Mouse (Mus musculus) cortical plate, adult 2 months (tissue): ENCODE data around the gene Hist1h3d.
A peak's percentile ranks its signal among the peaks of the same experiment; 100 is the strongest.

Source experiments
- CTCF ChIP-seq: fragments of 200-500 bp; IDR thresholded peaks from 2 replicates; pipeline ENCODE4 v1.5.1; 2011; ENCODE audit warnings: mild to moderate bottlenecking, control low read depth, low read length; ENCODE audit not compliant: insufficient read depth; ENCODE audit errors: extremely low read depth
- POLR2A ChIP-seq: fragments of 200-500 bp; IDR thresholded peaks from 2 replicates; pipeline ENCODE4 v1.6.1; 2011; ENCODE audit warnings: mild to moderate bottlenecking, low read length, control low read depth; ENCODE audit not compliant: insufficient read depth; ENCODE audit errors: extremely low read depth

DNA sequence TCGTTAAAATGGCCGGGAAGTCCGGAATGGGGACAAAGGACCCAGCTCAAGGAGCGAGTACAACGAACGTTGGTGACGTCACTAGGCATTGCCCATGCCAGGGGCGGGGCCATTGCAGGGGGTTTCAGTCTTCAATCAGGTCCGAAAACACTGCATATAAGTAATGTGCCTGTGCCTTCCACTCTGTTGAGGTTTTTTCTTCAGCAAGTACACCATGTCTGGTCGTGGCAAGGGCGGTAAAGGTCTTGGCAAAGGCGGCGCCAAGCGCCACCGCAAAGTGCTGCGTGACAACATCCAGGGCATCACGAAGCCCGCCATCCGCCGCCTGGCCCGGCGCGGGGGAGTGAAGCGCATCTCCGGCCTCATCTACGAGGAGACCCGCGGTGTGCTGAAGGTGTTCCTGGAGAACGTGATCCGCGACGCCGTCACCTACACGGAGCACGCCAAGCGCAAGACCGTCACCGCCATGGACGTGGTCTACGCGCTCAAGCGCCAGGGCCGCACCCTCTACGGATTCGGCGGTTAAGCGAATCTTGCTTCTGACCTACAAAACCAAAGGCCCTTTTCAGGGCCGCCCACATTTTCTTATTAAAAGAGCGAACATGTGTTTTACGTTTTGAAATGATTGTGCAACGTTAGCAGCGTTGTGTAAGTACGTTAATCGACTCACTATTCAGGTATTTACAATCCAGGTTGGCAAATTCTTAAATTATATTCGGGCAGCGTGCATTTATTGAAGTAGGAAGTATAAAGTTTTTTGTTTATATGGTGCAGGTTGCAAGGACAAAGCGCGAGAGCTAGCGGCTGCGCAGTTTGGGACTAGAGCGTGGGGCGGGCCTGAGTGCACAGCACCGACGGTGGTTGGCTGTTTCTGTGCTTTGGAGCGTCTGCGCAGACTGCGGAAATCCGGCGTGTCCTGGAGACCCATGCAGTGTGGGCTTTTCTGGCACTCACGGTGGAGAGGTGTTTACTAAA lies 44.4 kb upstream of the Hist1h3d start, which contains the start of gene Hist1h4h:
- TF ChIP-seq POLR2A: peak; percentile 99
- no peak for TF ChIP-seq CTCF
